Comparison of ENCODE assay signal across 8 mouse cellular contexts in genomic region chr10:5203837-5204236, GRCm38 (mm10).
A peak's percentile ranks its signal among the peaks of the same experiment; 100 is the strongest.
DNase-seq lines count a peak whose midpoint lies in the region; ATAC-seq and TF ChIP-seq lines count a peak whose summit lies in the region.

No protein-coding gene starts in this region.

- H3K9me3 ChIP-seq in forebrain, embryonic 14.5 days (replicated peaks; ENCODE audit: control insufficient read depth, low read length), result no peaks in the 10 kb centered on the region
- H3K9me3 ChIP-seq in forebrain, embryonic 12.5 days, result no peaks in the 10 kb centered on the region
- H3K9me3 ChIP-seq in lung, postnatal 0 days (ENCODE audit: low read length), result no peaks in the 10 kb centered on the region
- H3K9me3 ChIP-seq in kidney, embryonic 15.5 days (replicated peaks), result no peaks in the 10 kb centered on the region

- TF ChIP-seq EP300 in lung, postnatal 0 days (IDR thresholded peaks at IDR 0.05), result no peak

- 73% methylated on average over 10 of the region's 10 CpGs for WGBS in forebrain, embryonic 14.5 days
- WGBS in forebrain, embryonic 12.5 days, result 79% methylated on average over 10 of the region's 10 CpGs
- 57% methylated on average over 10 of the region's 10 CpGs for WGBS in lung, postnatal 0 days
- 69% methylated on average over 10 of the region's 10 CpGs for WGBS in kidney, embryonic 15.5 days

- H3K4me2 ChIP-seq in forebrain, embryonic 14.5 days (ENCODE audit: low read length), result no peak overlapping the region
- H3K4me2 ChIP-seq in forebrain, embryonic 12.5 days, result no peak overlapping the region
- H3K4me2 ChIP-seq in lung, postnatal 0 days (replicated peaks; ENCODE audit: low read depth, low read length), result no peak overlapping the region
- H3K4me2 ChIP-seq in kidney, embryonic 15.5 days, result no peak overlapping the region

- no peak overlapping the region for H3K27ac ChIP-seq in forebrain, embryonic 14.5 days (ENCODE audit: low read depth, low read length)
- H3K27ac ChIP-seq in forebrain, embryonic 12.5 days, result no peak overlapping the region
- no peak overlapping the region for H3K27ac ChIP-seq in lung, postnatal 0 days (ENCODE audit: low read length)
- H3K27ac ChIP-seq in kidney, embryonic 15.5 days, result no peak overlapping the region

- ATAC-seq in forebrain, embryonic 14.5 days, result 0 out of 2 replicates have a peak, but pooled peaks have one; percentile 34
- ATAC-seq in forebrain, embryonic 12.5 days (ENCODE audit: low FRiP score), result no peak
- no peak for ATAC-seq in lung, postnatal 0 days
- no peak for ATAC-seq in kidney, embryonic 15.5 days (replicated peaks; ENCODE audit: low FRiP score)

- no peak overlapping the region for H3K4me3 ChIP-seq in forebrain, embryonic 14.5 days (ENCODE audit: low read depth, low read length)
- no peak overlapping the region for H3K4me3 ChIP-seq in forebrain, embryonic 12.5 days (replicated peaks)
- H3K4me3 ChIP-seq in lung, postnatal 0 days (ENCODE audit: low read depth, low read length), result no peak overlapping the region
- no peak overlapping the region for H3K4me3 ChIP-seq in kidney, embryonic 15.5 days (replicated peaks)

- H3K4me1 ChIP-seq in forebrain, embryonic 14.5 days (ENCODE audit: control insufficient read depth, insufficient read depth, low read length), result no peaks in the 10 kb centered on the region
- no peaks in the 10 kb centered on the region for H3K4me1 ChIP-seq in forebrain, embryonic 12.5 days
- no peaks in the 10 kb centered on the region for H3K4me1 ChIP-seq in lung, postnatal 0 days (ENCODE audit: insufficient read depth, low read depth, low read length)
- H3K4me1 ChIP-seq in kidney, embryonic 15.5 days, result no peaks in the 10 kb centered on the region

- TF ChIP-seq CTCF in lung, postnatal 0 days (IDR thresholded peaks at IDR 0.05), result no peak

- H3K9ac ChIP-seq in forebrain, embryonic 14.5 days (ENCODE audit: low read length), result no peak overlapping the region
- H3K9ac ChIP-seq in forebrain, embryonic 12.5 days, result no peak overlapping the region
- H3K9ac ChIP-seq in lung, postnatal 0 days (replicated peaks; ENCODE audit: low read depth), result no peak overlapping the region
- no peak overlapping the region for H3K9ac ChIP-seq in kidney, embryonic 15.5 days

- DNase-seq in forebrain, embryonic 14.5 days (ENCODE audit: low spot score), result peak; percentile 4
- peak; percentile 88 to 90 for DNase-seq in frontal cortex, adult 2 months (ENCODE audit: extremely low spot score in 1 of 2, low spot score in 1 of 2)
- DNase-seq in left cerebral cortex, adult 8-10 months (ENCODE audit: low spot score in 2 of 2), result peak; percentile 62 to 93
- peak; percentile 82 for DNase-seq in right cerebral cortex, postnatal 25 days
- no peak for DNase-seq in lung, postnatal 0 days (ENCODE audit: low spot score)
- DNase-seq in spleen, adult 12 weeks (ENCODE audit: low spot score), result no peak

- H3K36me3 ChIP-seq in forebrain, embryonic 14.5 days (ENCODE audit: control insufficient read depth, insufficient read depth, low read length), result no peaks in the 10 kb centered on the region
- H3K36me3 ChIP-seq in forebrain, embryonic 12.5 days (replicated peaks), result no peaks in the 10 kb centered on the region
- no peaks in the 10 kb centered on the region for H3K36me3 ChIP-seq in lung, postnatal 0 days (ENCODE audit: insufficient read depth, low read length)
- no peaks in the 10 kb centered on the region for H3K36me3 ChIP-seq in kidney, embryonic 15.5 days

- no peaks in the 10 kb centered on the region for H3K27me3 ChIP-seq in forebrain, embryonic 14.5 days (replicated peaks; ENCODE audit: control insufficient read depth, insufficient read depth, low read length)
- H3K27me3 ChIP-seq in forebrain, embryonic 12.5 days, result no peaks in the 10 kb centered on the region
- H3K27me3 ChIP-seq in lung, postnatal 0 days (replicated peaks; ENCODE audit: insufficient read depth, low read length), result no peaks in the 10 kb centered on the region
- no peaks in the 10 kb centered on the region for H3K27me3 ChIP-seq in kidney, embryonic 15.5 days

Comparison
In these comparisons a context has a peak if more than half of its experiments do, and no peak if none do; other contexts are left out.
1. DNase-seq: peak in forebrain, embryonic 14.5 days (single experiment), frontal cortex, adult 2 months (2 of 2), left cerebral cortex, adult 8-10 months (2 of 2) and right cerebral cortex, postnatal 25 days (single experiment); none in lung, postnatal 0 days (single experiment) and spleen, adult 12 weeks (single experiment).